Mouse (Mus musculus) kidney, postnatal 0 days (tissue): ENCODE measurements around the gene Pcdh15. TPM values are rescaled to one million over a fixed set of nuclear protein-coding genes. Genes with fewer than 3 reads are reported as not detected.

Source experiments
- ATAC-seq: fragments of 200-750 bp; cut with Nextera tagmentation; replicated peaks from 2 replicates; pipeline ENCODE4 v1.8.0; 2017; ENCODE audit warnings: low read depth, moderate number of reproducible peaks, moderate TSS enrichment, moderate library complexity; ENCODE audit not compliant: low FRiP score
- DNase-seq: peaks from one replicate; pipeline ENCODE4 v3.0.0-alpha.2; 2016; ENCODE audit warnings: low spot score
- H3K27ac ChIP-seq: fragments of 300-500 bp; sonication (generic); 2 replicates; pipeline ENCODE4 v1.5.1; 2014; ENCODE audit warnings: mild to moderate bottlenecking
- H3K27me3 ChIP-seq: fragments of 300-500 bp; sonication (generic); 2 replicates; pipeline ENCODE4 v1.6.1; 2014; ENCODE audit warnings: low read length, mixed read lengths; ENCODE audit not compliant: insufficient read depth
- H3K36me3 ChIP-seq: fragments of 300-500 bp; sonication (generic); 2 replicates; pipeline ENCODE4 v1.6.1; 2014; ENCODE audit warnings: low read length, mixed read lengths; ENCODE audit not compliant: insufficient read depth
- H3K4me1 ChIP-seq: fragments of 300-500 bp; sonication (generic); replicated peaks from 2 replicates; pipeline ENCODE4 v1.6.1; 2014; ENCODE audit warnings: antibody characterized with exemption, low read length, mixed read lengths; ENCODE audit not compliant: insufficient read depth
- H3K4me2 ChIP-seq: fragments of 300-500 bp; sonication (generic); 2 replicates; pipeline ENCODE4 v1.6.1; 2014; ENCODE audit warnings: mild to moderate bottlenecking, low read length, moderate library complexity, mixed read lengths
- H3K4me3 ChIP-seq: fragments of 300-500 bp; sonication (generic); replicated peaks from 2 replicates; pipeline ENCODE4 v1.5.1; 2014; ENCODE audit warnings: low read depth, low read length
- H3K9ac ChIP-seq: fragments of 300-500 bp; sonication (generic); 2 replicates; pipeline ENCODE4 v1.6.1; 2014; ENCODE audit warnings: low read depth, low read length
- H3K9me3 ChIP-seq: fragments of 300-500 bp; sonication (generic); replicated peaks from 2 replicates; pipeline ENCODE4 v1.6.1; 2016; ENCODE audit warnings: low read length, inconsistent platforms, mixed read lengths
- CTCF ChIP-seq: IDR thresholded peaks from 2 replicates; pipeline ENCODE4 v1.5.1; 2016; ENCODE audit warnings: antibody characterized with exemption, low read depth, mild to moderate bottlenecking, moderate library complexity
- WGBS: fragments of 180-500 bp; shearing (Covaris S2); extraction: QIAGEN DNeasy Blood & Tissue Kit; methylation state at CpG from one replicate; pipeline ENCODE4 v1.1.7; 2014; 5-methylcytosine and 5-hydroxymethylcytosine counted together
- polyA plus RNA-seq: library from polyadenylated mRNA; unstranded; fragments of >200 nt; fragmentation: Nextera tagmentation; extraction: Ambion mirVana; gene quantifications from 2 replicates; pipeline ENCODE4 v1.2.1, GENCODE M21; 2015

Gene Pcdh15
- polyA plus RNA-seq, 1 experiment from 2014 or later: 0.33 TPM

DNA sequence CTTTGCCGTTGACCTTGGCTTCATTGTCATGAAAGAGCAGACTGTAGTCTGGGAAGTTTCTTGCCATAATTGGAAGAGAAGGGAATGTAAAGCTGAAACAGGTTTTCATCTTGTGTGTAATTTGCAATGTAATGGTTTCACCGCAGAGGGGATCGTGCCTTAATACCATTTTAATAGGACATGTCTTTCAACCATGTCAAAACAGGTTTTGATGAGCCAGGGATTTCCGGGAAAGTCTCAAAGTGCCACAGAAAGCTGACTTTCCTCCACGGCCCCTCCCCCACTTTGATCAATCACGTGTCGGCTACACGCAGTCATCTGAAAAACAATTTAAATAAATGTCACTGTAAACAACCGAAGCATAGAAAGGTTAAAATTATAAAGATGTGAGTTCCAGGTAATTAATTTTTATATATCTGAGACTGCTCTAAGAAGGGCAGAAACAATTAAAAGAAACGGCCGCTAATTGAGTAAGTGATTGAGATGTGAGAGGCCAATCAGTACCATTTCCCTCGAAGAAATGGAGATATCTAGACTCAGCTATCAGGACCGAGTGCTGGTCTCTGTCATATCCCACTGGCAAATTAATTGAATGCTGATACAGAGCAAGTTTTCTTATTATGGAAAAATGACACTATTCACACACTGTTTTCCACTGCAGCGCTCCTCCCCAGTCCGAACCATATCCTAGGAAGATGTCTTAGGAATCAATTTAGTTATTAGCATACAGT, 1158.7 kb downstream of the Pcdh15 start:
- no peak; the same call in 1 of the 2 replicates for ATAC-seq
- Histone ChIP-seq H3K9ac (no peak overlapping the region), H3K4me1 (no peaks in the 10 kb centered on the region), H3K27ac (no peak overlapping the region), H3K9me3 (no peaks in the 10 kb centered on the region), H3K27me3 (no peaks in the 10 kb centered on the region), H3K36me3 (no peaks in the 10 kb centered on the region), H3K4me2 (no peak overlapping the region), H3K4me3 (no peak overlapping the region)
- 70% methylated on average over 15 of the region's 15 CpGs for WGBS
- no peak for TF ChIP-seq CTCF
- DNase-seq: no peak

GRCm38 (mm10) chr10:74258639-74259038, 1159.5 kb downstream of the Pcdh15 start:
- no peak overlapping the region for H3K4me2 ChIP-seq
- DNase-seq: no peak
- no peak for TF ChIP-seq CTCF
- no peaks in the 10 kb centered on the region for H3K27me3 ChIP-seq
- H3K36me3 ChIP-seq: no peaks in the 10 kb centered on the region
- no peak overlapping the region for H3K4me3 ChIP-seq
- no peak overlapping the region for H3K27ac ChIP-seq
- H3K4me1 ChIP-seq: no peaks in the 10 kb centered on the region
- H3K9ac ChIP-seq: no peak overlapping the region
- no peak for ATAC-seq
- H3K9me3 ChIP-seq: no peaks in the 10 kb centered on the region

DNA sequence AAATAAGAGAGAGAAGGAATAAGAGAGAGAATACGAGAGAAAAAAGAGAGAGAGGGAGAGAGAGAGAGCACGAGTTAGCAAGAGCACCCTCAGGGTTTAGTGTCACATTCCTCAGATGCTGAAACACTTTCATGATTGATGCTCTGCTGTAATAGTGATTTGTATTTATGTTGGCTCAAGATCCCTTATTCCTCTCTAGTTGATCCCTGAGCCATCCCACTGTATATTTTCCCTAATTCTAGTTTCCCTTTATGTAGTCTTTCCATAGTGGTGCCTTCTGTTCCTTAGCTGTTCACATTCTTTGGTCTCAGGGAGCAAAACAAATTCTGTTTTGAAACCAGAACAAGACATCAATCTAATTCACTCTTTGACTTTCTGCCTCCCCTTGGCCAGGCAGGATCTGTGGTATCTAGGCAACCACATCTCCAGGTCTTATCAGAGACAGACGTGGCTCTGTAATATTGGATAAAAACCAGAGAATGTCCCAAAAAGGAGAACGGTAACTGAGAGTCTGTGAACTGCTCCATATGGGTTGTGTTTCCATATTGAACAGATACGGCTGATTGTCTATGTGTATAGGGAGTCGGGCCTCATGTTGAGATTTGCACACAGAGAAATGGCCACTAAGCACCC, 1170.6 kb downstream of the Pcdh15 start:
- no peak for ATAC-seq
- Histone ChIP-seq H3K4me1 (no peaks in the 10 kb centered on the region), H3K27me3 (no peaks in the 10 kb centered on the region), H3K9me3 (no peaks in the 10 kb centered on the region; the same call in 1 of the 2 replicates), H3K9ac (no peak overlapping the region), H3K4me2 (no peak overlapping the region), H3K36me3 (no peaks in the 10 kb centered on the region), H3K27ac (no peak overlapping the region), H3K4me3 (no peak overlapping the region)
- no peak for TF ChIP-seq CTCF
- DNase-seq: peak; percentile 55
- WGBS: 48% methylated on average over 6 of the region's 6 CpGs

GRCm38 (mm10) chr10:74270894-74271293, 1171.8 kb downstream of the Pcdh15 start:
- Histone ChIP-seq H3K27me3 (no peaks in the 10 kb centered on the region), H3K4me1 (no peaks in the 10 kb centered on the region), H3K27ac (no peak overlapping the region), H3K36me3 (no peaks in the 10 kb centered on the region), H3K4me2 (no peak overlapping the region), H3K9me3 (no peaks in the 10 kb centered on the region; the same call in 1 of the 2 replicates), H3K4me3 (no peak overlapping the region), H3K9ac (no peak overlapping the region)
- WGBS: 67% methylated on average over 5 of the region's 5 CpGs
- no peak for ATAC-seq
- DNase-seq: no peak
- TF ChIP-seq CTCF: no peak

DNA sequence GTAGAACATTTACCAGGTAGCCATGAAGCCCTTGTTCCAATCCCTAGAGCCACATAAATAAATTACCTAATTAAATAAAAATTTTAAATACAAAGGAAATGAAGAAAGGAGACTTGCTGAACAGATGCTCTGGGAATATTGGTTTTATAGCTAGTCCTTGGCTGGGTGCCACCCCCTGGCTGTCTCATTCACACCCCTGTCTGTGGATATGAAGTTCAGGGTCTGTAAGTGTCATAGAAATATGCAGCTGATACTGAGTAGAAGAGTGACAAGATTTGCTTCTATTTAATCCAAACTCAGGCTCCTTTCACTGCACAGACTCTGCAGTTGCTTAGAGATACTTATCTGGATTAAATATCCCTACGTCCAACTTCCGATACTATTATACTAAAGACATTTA, 1205.0 kb downstream of the Pcdh15 start:
- Histone ChIP-seq H3K36me3 (no peaks in the 10 kb centered on the region), H3K9ac (no peak overlapping the region), H3K27ac (no peak overlapping the region), H3K4me3 (no peak overlapping the region), H3K4me2 (no peak overlapping the region), H3K27me3 (no peaks in the 10 kb centered on the region), H3K9me3 (no peaks in the 10 kb centered on the region), H3K4me1 (no peaks in the 10 kb centered on the region)
- no peak for TF ChIP-seq CTCF
- ATAC-seq (no peak), DNase-seq (no peak)
- 81% methylated on average over 2 of the region's 2 CpGs for WGBS

- WGBS: 40% methylated on average over 5 of the region's 5 CpGs
- Histone ChIP-seq H3K36me3 (no peaks in the 10 kb centered on the region), H3K4me3 (no peak overlapping the region), H3K9ac (no peak overlapping the region), H3K27me3 (no peaks in the 10 kb centered on the region), H3K27ac (no peak overlapping the region), H3K4me1 (no peaks in the 10 kb centered on the region), H3K4me2 (no peak overlapping the region), H3K9me3 (no peaks in the 10 kb centered on the region)
- peak; percentile 47 for DNase-seq
- no peak for TF ChIP-seq CTCF
- no peak for ATAC-seq
Observed at GRCm38 (mm10) chr10:74305439-74306158, 1206.5 kb downstream of the Pcdh15 start.
